Mouse (Mus musculus): ENCODE data around the gene Jph4. TPM values are rescaled to one million over a fixed set of nuclear protein-coding genes. Genes with fewer than 3 reads are reported as not detected.
A peak's percentile ranks its signal among the peaks of the same experiment; 100 is the strongest.

Jph4 gene
- polyA plus RNA-seq, 1 experiment, result 3.6 TPM

DNA sequence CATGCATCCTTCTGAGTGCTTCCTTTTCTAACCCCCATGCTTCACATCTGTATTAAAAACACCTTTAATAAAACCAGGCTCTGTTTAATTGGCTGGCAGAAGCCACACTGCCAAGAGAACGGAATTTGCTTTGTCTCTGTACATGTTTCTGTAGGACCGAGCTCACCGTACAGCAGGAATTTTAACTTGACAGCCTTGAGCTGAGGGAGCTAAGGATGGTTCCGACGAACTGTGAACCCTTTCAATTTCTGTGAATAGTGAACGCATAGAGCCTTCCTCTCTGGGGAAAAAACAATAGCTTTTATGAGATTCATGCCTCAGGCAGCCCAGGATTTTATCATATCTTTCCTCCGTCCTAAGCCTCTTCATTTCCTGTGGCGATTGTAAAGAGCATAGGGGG lies 5.6 kb upstream of the Jph4 start:
- no peaks in the 10 kb centered on the region for H3K36me3 ChIP-seq (ENCODE audit: control insufficient read depth, insufficient read depth, low read length, poor library complexity, severe bottlenecking)
- H3K9me3 ChIP-seq (replicated peaks; ENCODE audit: control insufficient read depth, insufficient read depth, low read length, poor library complexity, severe bottlenecking), result no peaks in the 10 kb centered on the region
- no peak overlapping the region for H3K4me3 ChIP-seq (ENCODE audit: low read depth, low read length)
- no peak overlapping the region for H3K9ac ChIP-seq (ENCODE audit: low read depth, poor library complexity, severe bottlenecking)
- H3K27ac ChIP-seq (ENCODE audit: insufficient read depth, low read length), result no peak overlapping the region
- no peaks in the 10 kb centered on the region for H3K4me1 ChIP-seq (ENCODE audit: control insufficient read depth, insufficient read depth, low read length)
- H3K27me3 ChIP-seq (ENCODE audit: control insufficient read depth, insufficient read depth, low read length, poor library complexity, severe bottlenecking), result no peaks in the 10 kb centered on the region
- TF ChIP-seq POLR2A (IDR thresholded peaks at IDR 0.05; ENCODE audit: insufficient read depth, low read length), result no peak
- no peak for TF ChIP-seq EP300 (IDR thresholded peaks at IDR 0.05; ENCODE audit: insufficient read depth, low read depth, low read length)
- TF ChIP-seq CTCF (IDR thresholded peaks at IDR 0.05; ENCODE audit: low read depth, low read length), result no peak

DNA sequence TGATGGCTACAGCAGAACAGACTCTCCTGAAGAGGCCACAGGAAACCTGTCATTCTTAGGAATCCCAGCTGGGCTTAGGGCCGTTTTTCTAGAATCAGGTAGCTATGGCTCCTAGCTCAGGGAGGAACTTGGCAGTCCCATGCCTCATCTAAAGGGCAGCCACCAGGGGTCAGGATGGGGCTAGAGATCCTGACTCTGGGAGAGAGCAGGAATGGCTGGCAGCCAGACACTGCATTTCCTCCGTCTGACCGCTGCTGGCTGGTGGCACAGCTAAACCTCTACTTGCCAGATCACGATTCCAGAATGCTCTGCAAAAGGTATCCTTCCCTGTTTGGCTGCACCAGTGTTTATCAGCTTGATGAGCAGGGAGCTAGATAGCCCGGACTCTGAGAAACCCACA lies 5.2 kb upstream of the Jph4 start:
- Histone ChIP-seq H3K27me3 (ENCODE audit: control insufficient read depth, insufficient read depth, low read length, poor library complexity, severe bottlenecking) (no peaks in the 10 kb centered on the region), H3K4me1 (ENCODE audit: control insufficient read depth, insufficient read depth, low read length) (no peaks in the 10 kb centered on the region), H3K36me3 (ENCODE audit: control insufficient read depth, insufficient read depth, low read length, poor library complexity, severe bottlenecking) (no peaks in the 10 kb centered on the region), H3K9me3 (replicated peaks; ENCODE audit: control insufficient read depth, insufficient read depth, low read length, poor library complexity, severe bottlenecking) (no peaks in the 10 kb centered on the region), H3K9ac (ENCODE audit: low read depth, poor library complexity, severe bottlenecking) (no peak overlapping the region), H3K27ac (ENCODE audit: insufficient read depth, low read length) (no peak overlapping the region), H3K4me3 (ENCODE audit: low read depth, low read length) (no peak overlapping the region)
- TF ChIP-seq POLR2A (IDR thresholded peaks at IDR 0.05; ENCODE audit: insufficient read depth, low read length) (no peak), CTCF (IDR thresholded peaks at IDR 0.05; ENCODE audit: low read depth, low read length) (peak; percentile 84), EP300 (IDR thresholded peaks at IDR 0.05; ENCODE audit: insufficient read depth, low read depth, low read length) (no peak)

DNA sequence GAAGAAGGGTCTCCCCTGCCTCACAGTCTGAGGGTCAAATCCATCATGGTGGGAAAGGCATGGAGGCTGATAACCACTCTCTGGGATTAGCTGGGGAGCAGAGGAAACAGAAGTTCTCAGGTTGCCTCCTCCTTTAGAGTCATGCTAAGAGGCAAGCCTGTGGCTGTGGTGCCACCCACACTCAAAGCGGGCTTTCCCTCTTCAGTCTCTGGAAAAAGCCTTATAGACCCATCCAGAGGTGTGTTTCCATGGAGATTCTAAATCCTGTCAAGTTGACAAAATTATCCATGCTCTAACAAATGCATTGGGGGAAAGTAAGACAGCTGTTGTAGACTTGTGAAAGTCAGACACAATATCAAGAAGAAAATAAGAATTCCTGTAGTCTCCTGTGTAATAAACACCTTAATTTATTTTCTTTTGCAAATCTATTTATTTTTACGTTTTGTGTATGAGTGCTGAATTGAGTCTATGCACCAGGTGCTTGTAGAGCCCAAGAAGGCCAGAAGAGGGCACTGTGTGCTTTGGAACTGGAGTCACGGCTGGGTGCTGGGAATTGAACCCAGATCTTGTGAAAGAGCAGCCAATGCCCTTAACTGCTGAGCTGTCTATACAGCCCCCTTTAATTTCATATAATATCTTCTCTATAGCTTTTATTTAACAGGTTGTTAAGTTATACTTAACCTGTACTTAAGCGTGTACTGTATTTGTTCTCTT lies 2.8 kb upstream of the Jph4 start:
- no peak overlapping the region for H3K27ac ChIP-seq (ENCODE audit: insufficient read depth, low read length)
- no peak overlapping the region for H3K9ac ChIP-seq (ENCODE audit: low read depth, poor library complexity, severe bottlenecking)
- H3K4me3 ChIP-seq (ENCODE audit: low read depth, low read length), result no peak overlapping the region
- no peaks in the 10 kb centered on the region for H3K27me3 ChIP-seq (ENCODE audit: control insufficient read depth, insufficient read depth, low read length, poor library complexity, severe bottlenecking)
- TF ChIP-seq EP300 (IDR thresholded peaks at IDR 0.05; ENCODE audit: insufficient read depth, low read depth, low read length) (no peak), CTCF (IDR thresholded peaks at IDR 0.05; ENCODE audit: low read depth, low read length) (peak; percentile 77)
- no peaks in the 10 kb centered on the region for H3K9me3 ChIP-seq (replicated peaks; ENCODE audit: control insufficient read depth, insufficient read depth, low read length, poor library complexity, severe bottlenecking)
- H3K36me3 ChIP-seq (ENCODE audit: control insufficient read depth, insufficient read depth, low read length, poor library complexity, severe bottlenecking), result no peaks in the 10 kb centered on the region
- H3K4me1 ChIP-seq (ENCODE audit: control insufficient read depth, insufficient read depth, low read length), result no peaks in the 10 kb centered on the region

DNA sequence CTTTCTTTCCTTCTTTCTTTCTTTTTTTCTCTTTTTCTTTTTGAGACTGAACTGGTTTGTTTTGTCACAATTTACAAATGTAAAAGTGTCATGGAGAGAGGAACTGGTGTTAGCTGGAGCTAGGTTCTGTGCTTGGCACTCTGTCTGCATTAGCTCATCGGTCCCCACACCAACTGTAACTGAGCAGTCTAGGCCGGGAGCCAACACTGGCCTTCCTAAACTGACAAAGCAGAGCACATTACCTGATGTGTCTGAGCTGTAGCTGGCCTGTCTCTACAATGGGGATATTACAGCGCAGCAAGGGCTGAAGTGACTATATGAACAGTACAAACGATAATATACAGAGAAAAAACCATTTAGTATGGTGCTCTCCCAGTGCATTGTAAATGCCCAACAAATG lies 2.1 kb upstream of the Jph4 start:
- no peak overlapping the region for H3K4me3 ChIP-seq (ENCODE audit: low read depth, low read length)
- no peaks in the 10 kb centered on the region for H3K9me3 ChIP-seq (replicated peaks; ENCODE audit: control insufficient read depth, insufficient read depth, low read length, poor library complexity, severe bottlenecking)
- no peak overlapping the region for H3K27ac ChIP-seq (ENCODE audit: insufficient read depth, low read length)
- H3K36me3 ChIP-seq (ENCODE audit: control insufficient read depth, insufficient read depth, low read length, poor library complexity, severe bottlenecking), result no peaks in the 10 kb centered on the region
- no peaks in the 10 kb centered on the region for H3K27me3 ChIP-seq (ENCODE audit: control insufficient read depth, insufficient read depth, low read length, poor library complexity, severe bottlenecking)
- TF ChIP-seq EP300 (IDR thresholded peaks at IDR 0.05; ENCODE audit: insufficient read depth, low read depth, low read length), result no peak
- H3K4me1 ChIP-seq (ENCODE audit: control insufficient read depth, insufficient read depth, low read length), result no peaks in the 10 kb centered on the region
- no peak overlapping the region for H3K9ac ChIP-seq (ENCODE audit: low read depth, poor library complexity, severe bottlenecking)

DNA sequence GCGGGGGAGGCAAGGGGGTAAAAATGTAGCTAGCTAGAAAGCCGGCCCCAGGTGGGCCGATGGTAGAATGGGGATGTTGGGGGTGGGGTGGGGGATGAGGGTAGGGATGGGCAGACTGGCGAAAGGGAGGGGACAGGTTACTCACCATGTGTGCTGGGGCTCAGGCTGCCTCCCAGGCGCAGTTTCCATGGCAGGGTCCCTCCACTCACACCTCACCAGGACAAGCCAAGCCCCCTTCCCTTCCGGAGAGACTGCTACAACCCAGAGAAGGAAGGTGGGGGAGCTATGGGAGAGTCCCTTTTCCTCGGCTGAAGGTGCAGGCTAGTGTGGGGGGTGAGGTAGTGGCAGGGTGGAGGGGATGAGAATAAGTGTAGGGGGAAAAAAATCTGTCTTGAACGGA lies 889 bp downstream of the Jph4 start:
- Histone ChIP-seq H3K9me3 (replicated peaks; ENCODE audit: control insufficient read depth, insufficient read depth, low read length, poor library complexity, severe bottlenecking) (no peaks in the 10 kb centered on the region), H3K27ac (ENCODE audit: insufficient read depth, low read length) (no peak overlapping the region), H3K36me3 (ENCODE audit: control insufficient read depth, insufficient read depth, low read length, poor library complexity, severe bottlenecking) (no peaks in the 10 kb centered on the region), H3K27me3 (ENCODE audit: control insufficient read depth, insufficient read depth, low read length, poor library complexity, severe bottlenecking) (no peaks in the 10 kb centered on the region), H3K9ac (ENCODE audit: low read depth, poor library complexity, severe bottlenecking) (peak overlapping the region; percentile 62), H3K4me3 (ENCODE audit: low read depth, low read length) (peak overlapping the region; percentile 72), H3K4me1 (ENCODE audit: control insufficient read depth, insufficient read depth, low read length) (no peaks in the 10 kb centered on the region)
- TF ChIP-seq EP300 (IDR thresholded peaks at IDR 0.05; ENCODE audit: insufficient read depth, low read depth, low read length) (no peak), CTCF (IDR thresholded peaks at IDR 0.05; ENCODE audit: low read depth, low read length) (no peak), POLR2A (IDR thresholded peaks at IDR 0.05; ENCODE audit: insufficient read depth, low read length) (no peak)

DNA sequence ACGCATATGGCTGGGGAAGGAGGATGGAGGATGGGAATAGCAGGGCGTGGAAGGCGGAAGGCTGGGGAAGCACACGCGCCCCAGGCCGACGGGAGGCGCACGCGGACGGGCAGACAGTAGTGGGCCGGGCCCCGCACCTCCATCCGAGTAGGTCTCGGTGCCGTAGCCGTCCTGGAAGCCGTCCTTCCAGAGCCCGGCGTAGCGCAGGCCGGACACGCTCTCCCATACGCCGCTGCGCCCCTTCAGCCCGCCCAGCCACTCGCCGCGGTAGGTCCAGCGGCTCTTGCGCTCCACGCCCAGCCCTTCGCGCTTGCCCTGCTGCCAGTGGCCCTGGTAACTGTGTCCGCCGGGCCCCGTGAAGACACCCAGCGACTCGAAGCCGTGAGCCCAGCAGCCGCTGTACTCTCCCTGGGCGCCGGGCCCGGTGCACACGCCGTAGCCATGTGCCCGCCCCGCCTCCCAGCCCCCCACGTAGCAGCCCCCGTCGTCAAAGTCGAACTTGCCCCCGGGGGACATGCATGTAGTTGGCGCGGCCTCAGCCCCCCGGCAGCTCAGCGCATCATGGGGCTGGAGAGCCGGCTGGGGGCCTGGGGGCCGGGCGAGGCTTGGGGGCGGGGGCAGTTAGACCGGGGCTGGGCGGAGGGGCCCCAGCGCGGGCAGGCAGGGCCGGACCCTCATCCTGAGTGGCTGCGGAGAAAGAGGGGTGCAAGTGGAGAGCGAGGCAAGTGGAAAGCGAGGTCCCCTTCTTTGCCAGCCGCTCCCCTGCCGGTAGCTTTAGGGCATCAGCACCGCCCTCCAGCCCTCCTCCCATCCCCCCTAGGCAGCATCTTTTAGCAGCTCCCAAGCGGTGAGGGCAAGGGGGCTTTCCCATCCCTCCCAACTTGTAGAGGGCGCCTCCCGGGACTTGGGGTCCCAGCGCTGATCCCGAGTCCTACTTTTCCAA lies 1.7 kb downstream of the Jph4 start:
- no peaks in the 10 kb centered on the region for H3K27me3 ChIP-seq (ENCODE audit: control insufficient read depth, insufficient read depth, low read length, poor library complexity, severe bottlenecking)
- no peak overlapping the region for H3K27ac ChIP-seq (ENCODE audit: insufficient read depth, low read length)

More for the DNA sequence above, 1.7 kb downstream of the Jph4 start:
- no peaks in the 10 kb centered on the region for H3K9me3 ChIP-seq (replicated peaks; ENCODE audit: control insufficient read depth, insufficient read depth, low read length, poor library complexity, severe bottlenecking)
- H3K36me3 ChIP-seq (ENCODE audit: control insufficient read depth, insufficient read depth, low read length, poor library complexity, severe bottlenecking), result no peaks in the 10 kb centered on the region
- H3K9ac ChIP-seq (ENCODE audit: low read depth, poor library complexity, severe bottlenecking), result peak overlapping the region; percentile 62
- TF ChIP-seq CTCF (IDR thresholded peaks at IDR 0.05; ENCODE audit: low read depth, low read length) (no peak), POLR2A (IDR thresholded peaks at IDR 0.05; ENCODE audit: insufficient read depth, low read length) (no peak)
- H3K4me3 ChIP-seq (ENCODE audit: low read depth, low read length), result peak overlapping the region; percentile 72
- no peaks in the 10 kb centered on the region for H3K4me1 ChIP-seq (ENCODE audit: control insufficient read depth, insufficient read depth, low read length)
